Mouse (Mus musculus) ES-Bruce4 (cell line): ENCODE data around the gene Tlr11.

Source experiments
- CTCF ChIP-seq: IDR thresholded peaks from one replicate; pipeline ENCODE4 v1.8.1; 2011; ENCODE audit warnings: low read depth, low read length
- EP300 ChIP-seq: IDR thresholded peaks from 2 replicates; pipeline ENCODE4 v1.6.1; 2011; ENCODE audit warnings: low read depth, low read length; ENCODE audit not compliant: insufficient read depth
- POLR2A ChIP-seq: IDR thresholded peaks from one replicate; pipeline ENCODE4 v1.8.1; 2011; ENCODE audit warnings: low read length; ENCODE audit not compliant: insufficient read depth

DNA sequence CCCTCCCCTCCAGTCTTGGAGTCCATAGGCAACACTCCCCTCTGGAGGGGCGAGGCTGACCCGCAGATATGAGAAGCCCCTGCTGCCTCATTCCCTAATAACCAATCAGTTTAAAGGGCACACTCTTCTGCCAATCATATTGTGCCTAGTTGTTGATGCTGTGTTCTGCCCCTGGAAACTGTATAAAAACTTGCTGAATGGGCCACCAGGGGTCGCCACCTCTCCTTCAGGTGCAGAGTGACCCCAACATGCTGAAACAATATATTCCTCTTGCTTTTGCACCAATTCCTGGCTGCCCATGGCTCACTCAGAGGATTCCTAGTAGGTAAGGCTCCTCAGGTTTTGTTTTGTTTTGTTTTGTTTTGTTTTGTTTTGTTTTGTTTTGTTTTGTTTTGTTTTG lies 5.3 kb upstream of the Tlr11 start:
- TF ChIP-seq POLR2A (no peak), CTCF (peak; percentile 65), EP300 (no peak)
